Mouse (Mus musculus) lung, embryonic 15.5 days (tissue): Measurements from ENCODE around the gene Trim67. TPM values are rescaled to one million over a fixed set of nuclear protein-coding genes. Genes with fewer than 3 reads are reported as not detected.
"Not testable (repeated sequence)": the region's sequence is repeated elsewhere in the genome, so short reads cannot be mapped to it uniquely, and the experiment has no call there.

Experiments used
- ATAC-seq: fragments of 200-750 bp; cut with Nextera tagmentation; 2 replicates; pipeline ENCODE4 v1.8.0; 2017; ENCODE audit warnings: moderate number of reproducible peaks, borderline replicate concordance; ENCODE audit not compliant: low FRiP score, low TSS enrichment; ENCODE audit errors: extremely low read depth
- H3K27ac ChIP-seq: fragments of 300-500 bp; sonication (generic); 2 replicates; pipeline ENCODE4 v1.5.1; 2015; ENCODE audit warnings: moderate library complexity, mild to moderate bottlenecking, inconsistent platforms
- H3K27me3 ChIP-seq: fragments of 300-500 bp; sonication (generic); 2 replicates; pipeline ENCODE4 v1.6.1; 2015; ENCODE audit warnings: inconsistent platforms
- H3K36me3 ChIP-seq: fragments of 300-500 bp; sonication (generic); 2 replicates; pipeline ENCODE4 v1.6.1; 2015; ENCODE audit warnings: inconsistent platforms
- H3K4me1 ChIP-seq: fragments of 300-500 bp; sonication (generic); 2 replicates; pipeline ENCODE4 v1.6.1; 2015; ENCODE audit warnings: inconsistent platforms
- H3K4me2 ChIP-seq: fragments of 300-500 bp; sonication (generic); 2 replicates; pipeline ENCODE4 v1.6.1; 2015; ENCODE audit warnings: inconsistent platforms, mild to moderate bottlenecking, moderate library complexity
- H3K4me3 ChIP-seq: fragments of 300-500 bp; sonication (generic); 2 replicates; pipeline ENCODE4 v1.5.1; 2015; ENCODE audit warnings: mild to moderate bottlenecking, inconsistent platforms
- H3K9ac ChIP-seq: fragments of 300-500 bp; sonication (generic); 2 replicates; pipeline ENCODE4 v1.6.1; 2015; ENCODE audit warnings: inconsistent platforms
- H3K9me3 ChIP-seq: fragments of 300-500 bp; sonication (generic); 2 replicates; pipeline ENCODE4 v1.6.1; 2016; ENCODE audit warnings: inconsistent platforms
- WGBS: fragments of 180-500 bp; shearing (Covaris S2); methylation state at CpG from one replicate; pipeline ENCODE4 v1.1.7; 2015; 5-methylcytosine and 5-hydroxymethylcytosine counted together
- polyA plus RNA-seq: library from polyadenylated mRNA; unstranded; fragments of >200 nt; fragmentation: Nextera tagmentation; extraction: Ambion mirVana; gene quantifications from 2 replicates; pipeline ENCODE4 v1.2.1, GENCODE M21; 2015

Trim67 gene
- polyA plus RNA-seq, 1 experiment from 2014 or later = 0.66 TPM

DNA sequence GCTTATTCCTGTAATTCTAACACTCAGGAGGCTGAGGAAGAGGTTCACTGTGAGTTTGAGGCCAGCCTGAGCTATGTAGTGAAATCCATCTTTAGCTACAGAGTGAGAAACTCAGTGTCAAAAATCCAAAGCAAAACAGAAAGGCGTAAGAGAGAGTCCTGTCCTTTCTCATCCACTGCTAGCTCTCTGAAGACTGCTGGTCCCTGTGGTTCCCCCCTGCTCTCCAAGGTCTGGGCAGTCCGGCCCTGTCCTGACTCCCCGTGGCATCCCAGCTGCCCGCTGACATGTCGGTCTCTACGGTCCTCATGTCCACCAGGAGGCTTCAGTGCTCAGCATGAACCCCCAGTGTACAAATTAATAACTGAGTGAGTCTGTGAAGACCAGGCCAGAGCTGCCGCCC is 43.4 kb downstream of the Trim67 start:
- Histone ChIP-seq H3K4me2 (no peak overlapping the region), H3K27me3 (no peaks in the 10 kb centered on the region), H3K4me3 (no peak overlapping the region), H3K36me3 (peaks cover 35% of the 10 kb centered on the region), H3K27ac (no peak overlapping the region), H3K4me1 (peaks cover 12% of the 10 kb centered on the region; the same call in 1 of the 2 replicates), H3K9ac (no peak overlapping the region), H3K9me3 (no peaks in the 10 kb centered on the region)
- 80% methylated on average over 7 of the region's 7 CpGs for WGBS
- no peak for ATAC-seq

DNA sequence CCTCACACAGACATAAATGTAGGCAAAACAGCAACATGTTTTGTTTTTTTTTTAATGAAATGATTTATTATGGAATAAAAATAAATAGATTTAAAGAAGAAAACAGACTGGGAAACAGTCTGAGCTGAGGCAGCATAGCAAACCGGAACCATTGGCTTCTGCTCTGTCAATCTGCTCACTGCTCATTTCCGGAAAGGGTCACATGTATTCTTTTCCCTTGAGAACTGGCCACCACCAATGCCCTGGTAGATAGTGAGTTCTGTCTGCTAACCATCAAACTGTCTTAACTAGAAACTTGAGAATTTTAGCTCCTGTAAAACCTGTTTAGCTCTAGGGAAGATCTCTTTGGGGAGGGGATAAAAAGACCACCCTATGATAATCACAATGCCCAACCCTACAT is 44.0 kb downstream of the Trim67 start:
- no peak for ATAC-seq
- H3K4me1 ChIP-seq = peaks cover 12% of the 10 kb centered on the region; the same call in 1 of the 2 replicates
- H3K4me2 ChIP-seq = no peak overlapping the region
- H3K9ac ChIP-seq = no peak overlapping the region
- WGBS = 76% methylated on average over 2 of the region's 2 CpGs
- no peaks in the 10 kb centered on the region for H3K27me3 ChIP-seq
- peaks cover 40% of the 10 kb centered on the region for H3K36me3 ChIP-seq
- H3K4me3 ChIP-seq = no peak overlapping the region
- H3K27ac ChIP-seq = no peak overlapping the region
- H3K9me3 ChIP-seq = no peaks in the 10 kb centered on the region

DNA sequence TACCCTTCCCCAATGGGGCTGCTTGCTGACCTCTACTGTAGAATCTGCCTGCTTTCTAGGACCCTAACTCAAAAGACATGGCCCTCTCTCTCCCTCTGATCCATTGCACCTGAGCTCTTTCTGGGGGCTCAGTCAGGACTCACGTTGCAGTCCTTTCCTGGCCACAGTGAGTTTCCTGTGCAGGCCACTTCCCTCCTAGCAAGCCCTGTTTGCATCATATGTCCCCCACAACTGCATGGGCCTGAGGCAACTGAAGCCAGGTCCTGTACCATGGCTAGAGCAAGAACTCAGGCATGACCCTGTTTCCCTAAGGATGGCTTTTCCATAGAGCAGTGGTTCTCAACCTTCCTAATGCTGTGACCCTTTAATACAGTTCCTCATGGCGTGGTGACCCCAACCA is 45.1 kb downstream of the Trim67 start:
- H3K9me3 ChIP-seq = no peaks in the 10 kb centered on the region
- H3K27me3 ChIP-seq = no peaks in the 10 kb centered on the region
- no peak overlapping the region for H3K27ac ChIP-seq
- peaks cover 12% of the 10 kb centered on the region; the same call in 1 of the 2 replicates for H3K4me1 ChIP-seq
- WGBS = 77% methylated on average over 2 of the region's 2 CpGs
- no peak overlapping the region for H3K4me2 ChIP-seq
- no peak for ATAC-seq
- peaks cover 41% of the 10 kb centered on the region for H3K36me3 ChIP-seq
- H3K4me3 ChIP-seq = no peak overlapping the region
- H3K9ac ChIP-seq = no peak overlapping the region

DNA sequence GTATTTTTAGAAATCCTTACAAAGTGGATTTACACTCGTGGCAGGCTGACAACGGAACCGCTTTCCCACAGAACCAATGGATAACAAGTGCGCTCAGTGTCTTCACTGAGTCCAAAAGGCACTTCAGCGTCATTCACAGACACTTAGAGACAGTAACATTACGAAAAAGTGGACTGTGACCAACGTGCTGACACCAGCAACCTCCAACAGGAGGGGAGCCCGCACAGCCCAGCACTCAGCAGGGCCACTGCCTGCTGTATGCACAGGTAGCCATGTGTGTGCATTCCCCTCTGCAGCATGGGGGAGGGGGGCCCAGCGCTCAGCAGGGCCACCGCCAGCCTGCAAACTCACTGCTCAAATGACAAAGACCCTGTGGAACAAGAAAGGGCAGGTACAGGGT is 46.5 kb downstream of the Trim67 start:
- H3K36me3 ChIP-seq = peaks cover 46% of the 10 kb centered on the region
- 88% methylated on average over 10 of the region's 10 CpGs for WGBS
- ATAC-seq = no peak

DNA sequence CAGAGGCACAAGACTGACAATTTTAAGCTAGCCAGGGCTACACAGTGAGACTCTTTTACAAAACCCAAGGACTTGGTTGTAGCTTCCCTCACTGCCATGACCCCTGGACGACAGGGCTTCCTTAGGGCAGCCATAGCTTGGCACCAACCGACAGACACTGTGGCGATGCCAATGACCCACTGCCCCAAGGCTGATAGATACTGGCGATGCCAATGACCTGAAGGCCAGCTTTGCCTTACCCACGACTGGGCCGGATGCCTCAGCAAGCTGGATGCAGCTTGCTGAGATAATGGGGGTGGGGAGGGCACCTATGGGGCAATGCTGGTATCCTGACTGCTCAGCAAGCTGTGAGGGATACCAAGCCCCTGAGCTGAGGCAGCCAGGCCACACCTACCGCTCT is 48.0 kb downstream of the Trim67 start:
- Histone ChIP-seq H3K4me2 (no peak overlapping the region), H3K36me3 (peaks cover 46% of the 10 kb centered on the region), H3K9ac (no peak overlapping the region), H3K4me3 (no peak overlapping the region), H3K27ac (no peak overlapping the region), H3K9me3 (no peaks in the 10 kb centered on the region), H3K4me1 (no peaks in the 10 kb centered on the region), H3K27me3 (no peaks in the 10 kb centered on the region)
- 92% methylated on average over 7 of the region's 7 CpGs for WGBS
- no peak for ATAC-seq

More for the DNA sequence above, 46.5 kb downstream of the Trim67 start:
- Histone ChIP-seq H3K4me1 (0 out of 2 replicates have a peak, but pooled peaks cover 3% of the 10 kb centered on the region), H3K27ac (no peak overlapping the region), H3K4me3 (no peak overlapping the region), H3K9me3 (no peaks in the 10 kb centered on the region), H3K4me2 (no peak overlapping the region), H3K9ac (no peak overlapping the region), H3K27me3 (no peaks in the 10 kb centered on the region)

DNA sequence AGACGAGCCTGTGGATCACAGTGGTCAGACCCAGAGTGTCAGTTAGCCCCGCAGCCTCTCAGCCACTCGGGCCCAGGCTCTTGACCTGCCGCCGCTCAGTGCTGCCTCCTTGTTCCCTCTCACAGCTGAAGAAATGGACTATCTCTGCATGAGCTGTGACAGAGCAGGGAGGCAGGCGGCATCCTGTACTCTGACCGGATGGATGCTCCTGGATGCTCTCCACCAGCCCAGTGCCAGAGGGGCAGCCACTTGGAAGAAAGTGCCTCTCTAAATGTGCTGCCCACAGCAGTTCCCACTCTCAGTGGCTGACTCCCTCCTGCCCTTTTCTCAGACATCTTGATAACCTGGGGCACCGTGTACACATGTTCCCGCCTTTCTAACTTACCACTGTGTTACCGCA is 48.9 kb downstream of the Trim67 start:
- Histone ChIP-seq H3K4me2 (no peak overlapping the region), H3K4me3 (no peak overlapping the region), H3K9me3 (no peaks in the 10 kb centered on the region), H3K27me3 (no peaks in the 10 kb centered on the region), H3K4me1 (no peaks in the 10 kb centered on the region), H3K36me3 (peaks cover 46% of the 10 kb centered on the region), H3K9ac (no peak overlapping the region), H3K27ac (no peak overlapping the region)
- ATAC-seq = no peak
- WGBS = 87% methylated on average over 10 of the region's 10 CpGs

DNA sequence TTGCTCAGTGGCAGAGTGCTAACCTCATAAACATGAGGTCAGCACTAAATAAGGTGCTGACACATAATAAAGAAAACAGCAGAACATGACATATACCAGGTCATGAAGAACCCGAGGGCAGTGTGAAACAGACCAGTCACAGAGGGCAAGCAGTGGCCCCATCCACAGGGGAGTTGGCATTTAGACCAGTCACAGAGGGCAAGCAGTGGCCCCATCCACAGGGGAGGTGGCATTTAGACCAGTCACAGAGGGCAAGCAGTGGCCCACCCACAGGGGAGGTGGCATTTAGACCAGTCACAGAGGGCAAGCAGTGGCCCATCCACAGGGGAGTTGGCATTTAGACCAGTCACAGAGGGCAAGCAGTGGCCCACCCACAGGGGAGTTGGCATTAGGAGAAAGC is 50.0 kb downstream of the Trim67 start:
- 63% methylated on average over 1 of the region's 1 CpGs for WGBS
- not testable (repeated sequence) for H3K27ac ChIP-seq, H3K9ac ChIP-seq, H3K27me3 ChIP-seq, ATAC-seq, H3K4me2 ChIP-seq, H3K9me3 ChIP-seq, H3K4me1 ChIP-seq, H3K4me3 ChIP-seq
- H3K36me3 ChIP-seq = peaks cover 43% of the 10 kb centered on the region

DNA sequence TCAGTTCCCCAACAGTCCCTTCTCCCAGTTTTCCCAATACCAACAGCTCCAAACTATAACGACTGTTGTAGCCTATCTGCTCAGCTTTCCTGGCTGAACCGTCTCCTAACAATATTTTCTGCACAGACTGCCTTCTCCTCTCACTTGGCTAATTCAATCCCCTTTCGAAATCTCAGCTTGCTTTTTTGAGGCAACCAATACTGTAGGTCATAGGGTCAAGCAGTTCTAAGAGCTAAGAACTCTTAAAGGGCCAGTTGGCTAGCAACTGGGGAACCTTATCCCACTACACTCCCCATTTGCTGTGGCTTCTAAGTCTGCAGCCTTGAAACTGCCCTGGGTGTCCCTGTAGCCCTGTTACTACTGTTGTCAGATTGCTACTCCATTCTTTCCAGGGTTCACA is 52.2 kb downstream of the Trim67 start:
- Histone ChIP-seq H3K4me3 (no peak overlapping the region), H3K4me2 (no peak overlapping the region), H3K27ac (no peak overlapping the region), H3K4me1 (no peaks in the 10 kb centered on the region), H3K27me3 (no peaks in the 10 kb centered on the region), H3K36me3 (peaks cover 22% of the 10 kb centered on the region), H3K9me3 (no peaks in the 10 kb centered on the region), H3K9ac (no peak overlapping the region)
- WGBS = 50% methylated on average over 3 of the region's 3 CpGs
- ATAC-seq = no peak

DNA sequence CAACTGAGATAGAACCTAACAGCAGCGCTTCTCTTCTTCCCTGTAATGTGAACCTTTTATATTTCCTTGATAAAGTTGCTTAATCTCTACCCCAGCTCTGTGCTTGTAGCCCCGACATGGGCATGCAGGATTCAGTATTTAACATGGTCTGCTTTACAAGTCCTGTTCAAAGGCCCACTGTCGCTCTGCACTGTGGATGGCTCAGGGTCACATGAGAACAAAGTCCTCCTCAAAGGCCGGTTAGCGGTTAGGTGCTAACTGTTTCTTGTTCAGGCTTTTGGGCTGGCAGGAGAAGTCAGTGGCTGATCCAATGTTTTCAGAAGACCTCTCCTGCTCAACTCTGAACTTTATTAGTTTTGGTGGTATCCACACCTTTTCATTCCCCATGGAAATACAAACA is 52.7 kb downstream of the Trim67 start:
- ATAC-seq = no peak
- Histone ChIP-seq H3K27ac (no peak overlapping the region), H3K4me2 (no peak overlapping the region), H3K9me3 (no peaks in the 10 kb centered on the region), H3K4me3 (no peak overlapping the region), H3K4me1 (no peaks in the 10 kb centered on the region), H3K9ac (no peak overlapping the region), H3K36me3 (peaks cover 17% of the 10 kb centered on the region), H3K27me3 (no peaks in the 10 kb centered on the region)
- 87% methylated on average over 5 of the region's 5 CpGs for WGBS

DNA sequence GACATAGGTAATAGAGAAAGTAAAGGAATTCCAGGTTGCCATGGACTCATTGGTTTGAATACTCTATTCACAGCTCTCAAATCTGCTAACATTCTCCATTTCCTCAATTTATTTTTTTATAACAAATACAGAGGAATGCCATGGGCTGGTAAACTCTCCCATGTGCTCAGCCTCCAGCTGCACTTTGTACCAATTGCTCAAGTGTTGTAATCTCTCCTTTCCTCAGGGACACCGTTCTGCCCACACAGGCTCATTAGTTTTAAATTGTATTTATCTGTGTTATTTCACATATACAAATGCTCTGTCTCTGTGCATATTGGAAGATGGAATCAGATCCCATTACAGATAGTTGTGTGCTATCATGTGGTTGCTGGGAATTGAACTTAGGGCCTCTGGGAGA is 60.6 kb downstream of the Trim67 start:
- Histone ChIP-seq H3K4me1 (no peaks in the 10 kb centered on the region), H3K36me3 (peaks cover 62% of the 10 kb centered on the region), H3K27me3 (no peaks in the 10 kb centered on the region), H3K4me2 (no peak overlapping the region), H3K27ac (no peak overlapping the region), H3K9ac (no peak overlapping the region), H3K9me3 (peaks cover 12% of the 10 kb centered on the region; the same call in 1 of the 2 replicates), H3K4me3 (no peak overlapping the region)
- no peak for ATAC-seq
- 95% methylated on average over 1 of the region's 1 CpGs for WGBS

DNA sequence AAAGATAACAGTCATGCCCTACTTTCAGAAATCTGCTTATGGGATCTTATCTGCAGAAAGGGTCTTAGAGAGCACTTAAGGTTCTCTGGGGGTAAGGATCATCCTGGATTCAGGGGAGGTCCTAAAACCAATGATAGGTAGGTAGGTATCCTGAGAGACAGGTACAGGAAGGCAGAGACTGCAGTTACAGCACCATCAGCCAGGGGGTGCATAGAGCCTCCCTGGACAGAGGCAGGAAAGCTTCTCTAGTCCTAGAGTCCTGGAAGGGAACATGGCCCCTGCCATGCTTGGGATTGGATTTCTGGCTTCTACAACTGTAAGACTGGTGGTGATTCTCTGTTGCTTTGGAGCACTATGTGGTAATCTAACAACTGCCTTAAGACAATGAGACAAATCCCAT is 66.6 kb downstream of the Trim67 start:
- H3K27ac ChIP-seq = no peak overlapping the region
- no peak overlapping the region for H3K9ac ChIP-seq
- no peaks in the 10 kb centered on the region for H3K9me3 ChIP-seq
- peaks cover 59% of the 10 kb centered on the region for H3K36me3 ChIP-seq
- no peaks in the 10 kb centered on the region for H3K27me3 ChIP-seq
- no peak overlapping the region for H3K4me3 ChIP-seq
- no peak overlapping the region for H3K4me2 ChIP-seq
- ATAC-seq = no peak
- H3K4me1 ChIP-seq = peaks cover 11% of the 10 kb centered on the region

DNA sequence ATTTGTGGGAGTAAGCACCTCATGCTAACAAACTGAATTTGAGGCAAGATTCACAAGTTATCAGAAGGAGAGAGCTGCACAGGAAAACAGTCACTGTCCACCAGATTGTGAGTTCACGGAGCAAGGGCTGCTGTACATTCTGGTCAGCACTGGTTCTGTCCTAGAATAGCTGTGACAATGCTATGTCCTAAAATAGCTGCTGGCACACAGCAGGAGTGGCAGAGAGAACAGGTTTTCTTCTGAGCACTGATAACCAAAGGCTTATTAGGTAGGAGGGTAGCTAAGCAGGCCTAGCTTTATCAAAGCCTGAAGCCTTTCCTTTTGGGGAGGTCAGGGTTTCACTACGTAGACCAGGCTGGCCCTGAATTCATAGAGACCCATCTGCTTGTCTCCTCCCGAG is 67.3 kb downstream of the Trim67 start:
- H3K27ac ChIP-seq = no peak overlapping the region
- ATAC-seq = no peak

More for the DNA sequence above, 67.3 kb downstream of the Trim67 start:
- 86% methylated on average over 3 of the region's 3 CpGs for WGBS
- H3K36me3 ChIP-seq = peaks cover 52% of the 10 kb centered on the region
- no peak overlapping the region for H3K4me2 ChIP-seq
- H3K4me1 ChIP-seq = peaks cover 16% of the 10 kb centered on the region
- H3K27me3 ChIP-seq = no peaks in the 10 kb centered on the region
- H3K4me3 ChIP-seq = no peak overlapping the region
- H3K9ac ChIP-seq = no peak overlapping the region
- H3K9me3 ChIP-seq = no peaks in the 10 kb centered on the region
